Mouse (Mus musculus) CH12.LX (cell line): Measurements from ENCODE around the gene Zcchc24. TPM values are rescaled to one million over a fixed set of nuclear protein-coding genes. Genes with fewer than 3 reads are reported as not detected.

Source experiments
- DNase-seq: peaks from one replicate; pipeline ENCODE4 v3.0.0-alpha.2; 2013; ENCODE audit errors: extremely low read depth
- H3K27ac ChIP-seq: 2 replicates; pipeline ENCODE4 v1.5.1; 2012; ENCODE audit warnings: low read depth, mild to moderate bottlenecking, control low read depth, moderate library complexity; ENCODE audit not compliant: insufficient read depth
- H3K27me3 ChIP-seq: replicated peaks from 2 replicates; pipeline ENCODE3; 2012; ENCODE audit warnings: inconsistent platforms
- H3K36me3 ChIP-seq, 2 experiments: replicated peaks in 1 of 2; 2 replicates each; pipeline versions ENCODE3 to v1.6.1; 2012; ENCODE audit warnings: inconsistent platforms in 1 of 2, low read length in 1 of 2, mild to moderate bottlenecking in 1 of 2, mixed read lengths in 1 of 2, moderate library complexity in 1 of 2; ENCODE audit not compliant: control insufficient read depth in 1 of 2, insufficient read depth in 1 of 2
- H3K4me1 ChIP-seq, 2 experiments: 2 replicates each; pipeline ENCODE4 v1.6.1; 2012; ENCODE audit warnings: inconsistent platforms in 1 of 2, moderate library complexity in 1 of 2; ENCODE audit not compliant: insufficient read depth in 2 of 2, control insufficient read depth in 1 of 2
- H3K4me2 ChIP-seq: 2 replicates; pipeline ENCODE4 v1.6.1; 2012; ENCODE audit warnings: low read depth, mild to moderate bottlenecking, control low read depth; ENCODE audit not compliant: poor library complexity, insufficient read depth, severe bottlenecking
- H3K4me3 ChIP-seq, 3 experiments: fragments of 150-350 bp in 1 of 3; sonication (generic) in 1 of 3; replicated peaks in 1 of 3; 2 replicates each; pipeline versions ENCODE3 to v1.5.1; 2011 to 2012; ENCODE audit warnings: low read depth in 2 of 3, low read length in 2 of 3, mild to moderate bottlenecking in 2 of 3, moderate library complexity in 2 of 3, control low read depth in 1 of 3, improper control_type of control experiment in 1 of 3, inconsistent platforms in 1 of 3, mixed read lengths in 1 of 3; ENCODE audit not compliant: poor library complexity in 1 of 3
- H3K79me2 ChIP-seq: replicated peaks from 2 replicates; pipeline ENCODE4 v1.6.1; 2012; ENCODE audit warnings: mild to moderate bottlenecking, moderate library complexity; ENCODE audit not compliant: control insufficient read depth, poor library complexity, insufficient read depth, severe bottlenecking; ENCODE audit errors: extremely low read depth
- H3K9ac ChIP-seq: 2 replicates; pipeline ENCODE4 v1.6.1; 2012; ENCODE audit warnings: low read depth, mild to moderate bottlenecking, control low read depth, moderate library complexity; ENCODE audit not compliant: insufficient read depth
- H3K9me3 ChIP-seq: replicated peaks from 2 replicates; pipeline ENCODE3; 2012; ENCODE audit warnings: low read length, inconsistent platforms, mixed read lengths
- BHLHE40 ChIP-seq: IDR thresholded peaks from 2 replicates; pipeline ENCODE4 v1.6.1; 2011; ENCODE audit warnings: mild to moderate bottlenecking, low read depth, low read length, improper control_type of control experiment
- CHD1 ChIP-seq: IDR thresholded peaks from 2 replicates; pipeline ENCODE4 v1.6.1; 2012; ENCODE audit warnings: low read depth, low read length, improper control_type of control experiment, inconsistent platforms
- CHD2 ChIP-seq: IDR thresholded peaks from 2 replicates; pipeline ENCODE4 v1.6.1; 2011; ENCODE audit warnings: low read length, improper control_type of control experiment
- ELF1 ChIP-seq: IDR thresholded peaks from 2 replicates; pipeline ENCODE4 v1.6.1; 2014; ENCODE audit warnings: low read depth, mild to moderate bottlenecking, inconsistent platforms, low read length, improper control_type of control experiment
- EP300 ChIP-seq: IDR thresholded peaks from 2 replicates; pipeline ENCODE4 v1.6.1; 2011; ENCODE audit warnings: low read length, improper control_type of control experiment
- ETS1 ChIP-seq: conservative IDR thresholded peaks from 2 replicates; pipeline ENCODE4 v1.6.1; 2012; ENCODE audit warnings: low read depth, mild to moderate bottlenecking, inconsistent platforms, low read length, improper control_type of control experiment, moderate library complexity
- HCFC1 ChIP-seq: IDR thresholded peaks from 2 replicates; pipeline ENCODE4 v1.6.1; 2012; ENCODE audit warnings: low read depth, mild to moderate bottlenecking, inconsistent platforms, low read length, improper control_type of control experiment
- JUN ChIP-seq: IDR thresholded peaks from 2 replicates; pipeline ENCODE4 v1.6.1; 2011; ENCODE audit warnings: low read depth, mild to moderate bottlenecking, low read length, improper control_type of control experiment, moderate library complexity; ENCODE audit not compliant: insufficient read depth
- KAT2A ChIP-seq: IDR thresholded peaks from 2 replicates; pipeline ENCODE4 v1.6.1; 2012; ENCODE audit warnings: low read length, improper control_type of control experiment, inconsistent platforms; ENCODE audit not compliant: insufficient replicate concordance
- MAZ ChIP-seq: IDR thresholded peaks from 2 replicates; pipeline ENCODE4 v1.6.1; 2012; ENCODE audit warnings: low read depth, mild to moderate bottlenecking, inconsistent platforms, low read length, improper control_type of control experiment, moderate library complexity
- MYC ChIP-seq: IDR thresholded peaks from 2 replicates; pipeline ENCODE4 v1.6.1; 2011; ENCODE audit warnings: low read depth, mild to moderate bottlenecking, improper control_type of control experiment, low read length
- NELFE ChIP-seq: IDR thresholded peaks from 2 replicates; pipeline ENCODE4 v1.6.1; 2011; ENCODE audit warnings: low read depth, low read length, improper control_type of control experiment
- PAX5 ChIP-seq: IDR thresholded peaks from 2 replicates; pipeline ENCODE4 v1.6.1; 2012; ENCODE audit warnings: low read length, inconsistent platforms, mixed read lengths
- POLR2AphosphoS2 ChIP-seq: IDR thresholded peaks from 2 replicates; pipeline ENCODE4 v1.6.1; 2011; ENCODE audit warnings: low read depth, low read length, improper control_type of control experiment
- RAD21 ChIP-seq: IDR thresholded peaks from 2 replicates; pipeline ENCODE4 v1.6.1; 2011; ENCODE audit warnings: low read depth, mild to moderate bottlenecking, low read length, improper control_type of control experiment, moderate library complexity
- RCOR1 ChIP-seq: conservative IDR thresholded peaks from 2 replicates; pipeline ENCODE4 v1.6.1; 2012; ENCODE audit warnings: low read depth, mild to moderate bottlenecking, inconsistent platforms, low read length, improper control_type of control experiment
- UBTF ChIP-seq: IDR thresholded peaks from 2 replicates; pipeline ENCODE4 v1.6.1; 2012; ENCODE audit warnings: low read depth, mild to moderate bottlenecking, inconsistent platforms, low read length, improper control_type of control experiment, moderate library complexity
- USF1 ChIP-seq: IDR thresholded peaks from 2 replicates; pipeline ENCODE4 v1.6.1; 2014; ENCODE audit warnings: low read depth, mild to moderate bottlenecking, inconsistent platforms, low read length, improper control_type of control experiment
- USF2 ChIP-seq: conservative IDR thresholded peaks from 2 replicates; pipeline ENCODE4 v1.6.1; 2011; ENCODE audit warnings: low read depth, low read length, improper control_type of control experiment
- ZC3H11A ChIP-seq: IDR thresholded peaks from 2 replicates; pipeline ENCODE4 v1.6.1; 2012; ENCODE audit warnings: low read depth, mild to moderate bottlenecking, inconsistent platforms, low read length, improper control_type of control experiment
- ZKSCAN1 ChIP-seq: IDR thresholded peaks from 2 replicates; pipeline ENCODE4 v1.6.1; 2012; ENCODE audit warnings: low read depth, inconsistent platforms, low read length, improper control_type of control experiment, borderline replicate concordance
- ZMIZ1 ChIP-seq: IDR thresholded peaks from 2 replicates; pipeline ENCODE4 v1.6.1; 2012; ENCODE audit warnings: low read depth, mild to moderate bottlenecking, inconsistent platforms, low read length, improper control_type of control experiment
- ZNF384 ChIP-seq: IDR thresholded peaks from 2 replicates; pipeline ENCODE4 v1.6.1; 2012; ENCODE audit warnings: low read depth, low read length, improper control_type of control experiment, inconsistent platforms
- dilution Hi-C: fragments of 300-500 bp; cut with MboI; formaldehyde crosslinking; loops from 2 replicates; pipeline ENCODE4 v1.14.3; 2020; ENCODE audit warnings: low sequenced_read_pairs; ENCODE audit not compliant: extremely low pct_unique_long_range_greater_than_20kb, extremely low pct_ligation_motif_present
- in situ Hi-C: fragments of 300-500 bp; cut with MboI; formaldehyde crosslinking; loops from 3 replicates; pipeline ENCODE4 v1.14.3; 2019; ENCODE audit warnings: low sequenced_read_pairs, low pct_ligation_motif_present, low pct_unique_long_range_greater_than_20kb, mixed read lengths
- polyA plus RNA-seq: library from polyadenylated mRNA; unstranded; fragments of >175 nt; gene quantifications from 2 replicates; pipeline ENCODE4 v1.2.1, GENCODE M21; 2012; ENCODE audit warnings: low read depth; ENCODE audit not compliant: insufficient read length
- total RNA-seq, 2 experiments: library from RNA; depleted of rRNA; stranded (reverse); fragments of 300-350 nt in 1 of 2; fragments of >200 nt in 1 of 2; gene quantifications; 2 replicates each; pipeline ENCODE4 v1.2.3; 2012 to 2014

Gene Zcchc24
- total and polyA plus RNA-seq, 3 experiments, result 0.05 to 0.44 (median 0.08) TPM

- DNase-seq, result no peak
- H3K27ac ChIP-seq, result no peak overlapping the region
- H3K4me2 ChIP-seq, result no peak overlapping the region
- H3K4me1 ChIP-seq, result no peaks in the 10 kb centered on the region
- dilution Hi-C loops, result no loop called here
- H3K4me3 ChIP-seq, result no peak overlapping the region
- no peaks in the 10 kb centered on the region for H3K79me2 ChIP-seq
- TF ChIP-seq ZKSCAN1 (no peak), CHD2 (no peak), NELFE (no peak), RCOR1 (no peak), USF2 (no peak), MAZ (no peak), ETS1 (no peak), RAD21 (no peak), PAX5 (no peak), BHLHE40 (no peak), CHD1 (no peak), JUN (no peak), EP300 (no peak), ELF1 (no peak), HCFC1 (no peak), USF1 (no peak), KAT2A (no peak), ZC3H11A (no peak), UBTF (no peak), POLR2AphosphoS2 (no peak)
- TF ChIP-seq, all 38 proteins: peak for 0
- in situ Hi-C loops, result no loop called here
- Histone ChIP-seq H3K9ac (no peak overlapping the region), H3K9me3 (no peaks in the 10 kb centered on the region), H3K36me3 (no peaks in the 10 kb centered on the region), H3K27me3 (peaks cover 2% of the 10 kb centered on the region)
These were observed 34.5 kb upstream of the Zcchc24 start for GRCm38 (mm10) chr14:25803246-25803809.

DNA sequence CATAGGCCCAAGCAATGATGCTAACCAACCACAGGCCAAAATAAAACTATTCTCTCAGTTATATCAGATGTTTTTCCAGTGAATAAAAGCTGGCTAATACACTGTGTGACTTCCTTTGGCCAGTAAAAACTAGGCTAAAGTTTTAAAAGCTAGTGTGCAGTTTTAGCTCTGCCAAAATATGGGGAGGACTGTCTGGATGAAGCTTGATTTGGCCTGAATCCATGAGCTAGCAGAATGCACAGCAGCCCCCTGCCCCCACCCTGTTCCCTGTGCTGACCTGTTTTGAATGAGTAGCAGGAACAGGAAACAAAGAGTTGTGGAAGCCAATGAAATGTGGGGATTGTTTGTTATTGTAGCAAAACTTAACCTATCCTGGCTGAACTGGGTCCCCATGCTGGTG is 33.7 kb upstream of the Zcchc24 start:
- H3K4me1 ChIP-seq, result no peaks in the 10 kb centered on the region
- H3K79me2 ChIP-seq, result no peaks in the 10 kb centered on the region
- no peak for DNase-seq
- H3K27ac ChIP-seq, result no peak overlapping the region
- no peak overlapping the region for H3K4me2 ChIP-seq
- in situ Hi-C loops (no loop called here), dilution Hi-C loops (no loop called here)
- peaks cover 2% of the 10 kb centered on the region for H3K27me3 ChIP-seq
- H3K36me3 ChIP-seq, result no peaks in the 10 kb centered on the region
- no peak overlapping the region for H3K9ac ChIP-seq
- H3K9me3 ChIP-seq, result no peaks in the 10 kb centered on the region
- no peak overlapping the region for H3K4me3 ChIP-seq
- TF ChIP-seq NELFE (no peak), ZMIZ1 (no peak), ZNF384 (no peak), MYC (no peak)
- TF ChIP-seq, all 38 proteins: peak for 0
